Mouse (Mus musculus) urinary bladder, postnatal 25 days (tissue): ENCODE results near the gene Kif2c.

ENCODE experiments used
- DNase-seq: peaks from one replicate; pipeline ENCODE4 v3.0.0; 2022; ENCODE audit warnings: low spot score

Kif2c gene

GRCm38 (mm10) chr4:117181863-117182758 is at the start of gene Kif2c:
TSS of gene Kif2c (minus strand) at chr4:117182639.
- DNase-seq: peak; percentile 88

GRCm38 (mm10) chr4:117231208-117231607 is 48.8 kb upstream of the Kif2c start:
- DNase-seq: no peak

GRCm38 (mm10) chr4:117230331-117230730 is 47.9 kb upstream of the Kif2c start:
- no peak for DNase-seq

GRCm38 (mm10) chr4:117229590-117229989 is 47.2 kb upstream of the Kif2c start:
- peak; percentile 23 for DNase-seq

GRCm38 (mm10) chr4:117225250-117225649 is 42.8 kb upstream of the Kif2c start:
- DNase-seq: no peak

- no peak for DNase-seq
Observed at GRCm38 (mm10) chr4:117224122-117224521, 41.7 kb upstream of the Kif2c start.

- no peak for DNase-seq
Observed at GRCm38 (mm10) chr4:117223001-117223400, 40.6 kb upstream of the Kif2c start.

- DNase-seq: no peak
Observed at GRCm38 (mm10) chr4:117221836-117222235, 39.4 kb upstream of the Kif2c start.

GRCm38 (mm10) chr4:117220741-117221515 is 38.5 kb upstream of the Kif2c start:
- no peak for DNase-seq

GRCm38 (mm10) chr4:117218517-117219219 is 36.2 kb upstream of the Kif2c start:
- DNase-seq: peak; percentile 58

- DNase-seq: no peak
Observed at GRCm38 (mm10) chr4:117217029-117217428, 34.6 kb upstream of the Kif2c start.

- no peak for DNase-seq
Observed at GRCm38 (mm10) chr4:117214250-117214649, 31.8 kb upstream of the Kif2c start.

- peak; percentile 79 for DNase-seq
Observed at GRCm38 (mm10) chr4:117210147-117211074, 28.0 kb upstream of the Kif2c start.

GRCm38 (mm10) chr4:117209592-117209991 is 27.2 kb upstream of the Kif2c start:
- no peak for DNase-seq

- no peak for DNase-seq
Observed at GRCm38 (mm10) chr4:117202992-117203354, 20.5 kb upstream of the Kif2c start.

GRCm38 (mm10) chr4:117202046-117202991 is 19.9 kb upstream of the Kif2c start:
- DNase-seq: peak; percentile 28

- no peak for DNase-seq
Observed at GRCm38 (mm10) chr4:117191804-117192203, 9.4 kb upstream of the Kif2c start.

- DNase-seq: no peak
Observed at GRCm38 (mm10) chr4:117190660-117191059, 8.2 kb upstream of the Kif2c start.

GRCm38 (mm10) chr4:117189856-117190543 is 7.6 kb upstream of the Kif2c start:
- DNase-seq: no peak
